Mouse (Mus musculus) T-cell, adult 2 months (primary cell): ENCODE data around the gene Ltbp1.

ENCODE experiments used
- DNase-seq: peaks from one replicate; pipeline ENCODE4 v3.0.0; 2022; ENCODE audit warnings: low spot score

Gene Ltbp1

DNA sequence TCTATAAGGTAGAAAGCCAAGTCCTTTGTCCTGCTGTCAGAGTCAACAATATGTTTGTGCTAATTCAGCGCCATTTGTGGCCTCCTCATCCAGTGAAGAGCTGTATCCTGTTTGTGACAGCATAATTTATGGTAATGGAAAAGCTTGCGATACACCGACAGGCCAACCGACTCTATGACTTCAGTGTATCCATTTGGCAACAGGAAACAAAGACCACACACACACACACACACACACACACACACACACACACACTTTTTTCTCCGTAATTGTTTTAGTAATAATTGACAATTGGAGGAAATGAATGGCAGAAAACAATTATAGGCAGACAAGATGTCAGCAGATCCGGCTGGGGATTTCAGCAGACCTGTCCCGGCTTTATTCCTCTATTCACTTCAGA, 435.3 kb downstream of the Ltbp1 start:
- DNase-seq: no peak

DNA sequence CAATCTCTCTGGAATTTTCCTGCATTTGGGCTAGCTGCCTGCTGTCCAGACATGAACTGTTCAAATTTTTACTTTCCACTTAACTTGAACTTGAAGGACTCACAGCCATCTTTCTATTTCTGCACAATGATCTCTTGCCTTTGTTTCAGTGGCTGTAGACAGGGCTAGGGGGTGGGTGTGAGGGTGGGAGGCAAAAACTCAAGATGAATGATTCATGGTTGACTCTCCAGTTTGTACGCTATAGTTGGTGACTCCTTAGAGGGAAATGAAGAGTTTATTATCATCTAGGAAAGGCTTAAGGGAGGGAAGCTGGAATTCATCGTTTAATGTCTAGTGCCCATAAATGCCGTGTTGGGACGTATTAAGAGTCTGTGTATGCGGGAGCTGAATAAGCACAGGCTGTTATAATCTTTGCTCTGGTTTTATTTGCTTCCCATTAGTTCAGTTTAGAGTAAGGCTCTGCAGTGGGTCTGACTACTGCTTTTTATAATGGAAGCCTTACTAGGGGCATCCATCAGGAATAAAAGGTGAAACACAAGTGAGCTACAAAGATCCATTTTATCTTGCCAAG, 436.0 kb downstream of the Ltbp1 start:
- DNase-seq: no peak
